Mouse (Mus musculus) brain, embryonic 14.5 days (tissue): ENCODE measurements around the gene Comp.

Source experiments
- CTCF ChIP-seq: fragments of 200-500 bp; IDR thresholded peaks from 2 replicates; pipeline ENCODE4 v1.5.1; 2012; ENCODE audit warnings: inconsistent platforms, mild to moderate bottlenecking, moderate library complexity, borderline replicate concordance; ENCODE audit not compliant: insufficient read depth, insufficient read length; ENCODE audit errors: extremely low read depth
- POLR2A ChIP-seq: fragments of 200-500 bp; IDR thresholded peaks from 2 replicates; pipeline ENCODE4 v1.6.1; 2012; ENCODE audit warnings: mild to moderate bottlenecking, inconsistent platforms, borderline replicate concordance; ENCODE audit not compliant: poor library complexity, insufficient read depth, insufficient read length, severe bottlenecking; ENCODE audit errors: extremely low read depth

GRCm38 (mm10) chr8:70426300-70426907 is 53.0 kb downstream of the Comp start:
- TF ChIP-seq CTCF (no peak), POLR2A (no peak)
